Mouse (Mus musculus): ENCODE measurements around the gene Grid2.

Grid2 gene

GRCm38 (mm10) chr6:63609570-63609969 lies 353.9 kb downstream of the Grid2 start:
- no peak for DNase-seq (ENCODE audit: low spot score in 2 of 2)

- DNase-seq (ENCODE audit: low spot score in 2 of 2): no peak
Measured at GRCm38 (mm10) chr6:63635970-63636369, 380.3 kb downstream of the Grid2 start.

- DNase-seq (ENCODE audit: low spot score in 2 of 2): no peak
Measured at GRCm38 (mm10) chr6:63659423-63659822, 403.7 kb downstream of the Grid2 start.

DNA sequence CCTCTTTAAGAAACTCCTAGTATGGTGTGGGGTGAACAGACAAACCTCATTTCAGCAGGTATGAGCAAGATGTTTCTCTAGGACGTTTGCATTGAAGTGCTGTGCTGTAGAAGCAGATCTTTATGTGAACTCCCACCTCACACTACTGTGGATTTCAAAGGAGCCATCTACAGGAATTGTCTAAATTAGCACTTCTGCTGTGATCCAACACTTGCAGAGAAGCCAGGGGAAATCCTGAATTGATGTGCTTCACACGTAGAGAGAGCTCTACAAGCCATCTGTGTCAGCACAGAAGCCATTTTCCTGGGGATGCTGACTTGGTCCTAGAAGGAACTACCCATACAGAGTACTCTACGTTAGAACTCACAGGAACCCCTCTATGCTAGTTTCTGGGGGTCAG lies 430.0 kb downstream of the Grid2 start:
- DNase-seq (ENCODE audit: low spot score in 2 of 2): no peak

DNA sequence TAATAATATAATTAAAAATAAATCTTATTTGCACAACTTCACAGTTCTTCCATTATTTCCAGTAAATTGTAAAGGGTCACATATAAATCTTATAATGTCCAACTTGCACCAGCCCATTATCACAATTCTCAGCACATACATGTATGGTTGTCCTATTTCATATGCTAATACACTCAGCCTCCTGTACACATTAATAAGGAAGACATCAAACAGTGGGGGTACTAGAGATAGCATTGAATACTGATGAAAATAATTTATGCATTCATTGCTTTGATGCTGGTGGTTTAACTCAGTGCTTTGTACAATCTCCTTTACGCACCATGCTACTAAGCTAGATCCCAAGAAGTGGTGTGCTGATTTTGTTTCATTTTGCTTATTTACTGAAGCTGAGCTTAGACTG lies 446.0 kb downstream of the Grid2 start:
- no peak for DNase-seq (ENCODE audit: low spot score in 2 of 2)

- peak in 1 of 2 experiments; percentile 4 for DNase-seq (ENCODE audit: low spot score in 2 of 2)
Measured at GRCm38 (mm10) chr6:63733740-63734139, 478.1 kb downstream of the Grid2 start.

- no peak for DNase-seq (ENCODE audit: low spot score in 2 of 2)
Measured at GRCm38 (mm10) chr6:63762535-63762934, 506.9 kb downstream of the Grid2 start.

DNA sequence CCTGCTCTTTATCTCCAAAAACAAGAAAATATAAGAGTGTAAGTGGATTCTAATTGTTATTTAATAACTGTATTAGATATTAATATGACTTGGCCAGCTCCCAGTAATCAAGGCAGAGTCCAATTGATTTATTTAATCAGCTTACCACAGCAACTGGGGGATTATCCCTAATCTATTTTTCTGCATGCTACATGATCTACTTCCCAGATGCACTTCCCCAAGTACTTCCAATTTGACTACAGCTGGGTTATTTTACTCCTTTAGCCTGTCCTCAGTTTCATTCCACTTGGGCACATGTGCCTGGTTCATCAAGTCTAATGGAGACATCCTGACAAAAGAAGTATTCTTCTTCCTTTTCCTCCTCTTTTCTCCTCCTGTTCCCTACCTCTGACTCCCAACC lies 539.0 kb downstream of the Grid2 start:
- no peak for DNase-seq (ENCODE audit: low spot score in 2 of 2)

DNA sequence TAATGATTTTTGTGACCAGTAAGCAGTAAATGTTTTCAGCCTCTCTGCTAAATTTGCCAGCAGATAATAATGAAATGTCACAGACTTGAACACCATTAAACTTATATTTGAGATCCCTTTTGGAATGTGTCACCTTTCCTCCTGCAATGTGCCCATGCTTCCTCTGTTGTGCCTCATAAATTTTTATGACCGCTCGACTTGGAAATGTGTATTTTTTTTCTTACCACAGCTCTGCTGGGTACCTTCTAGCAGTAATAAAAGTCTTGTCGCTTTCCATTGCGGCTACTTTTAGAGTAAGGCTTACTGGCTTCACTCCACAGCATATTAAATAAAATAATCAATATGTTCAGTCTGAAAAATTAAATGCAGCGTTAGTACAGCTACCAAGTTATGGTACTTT lies 564.6 kb downstream of the Grid2 start:
- DNase-seq (ENCODE audit: low spot score in 2 of 2): no peak

DNA sequence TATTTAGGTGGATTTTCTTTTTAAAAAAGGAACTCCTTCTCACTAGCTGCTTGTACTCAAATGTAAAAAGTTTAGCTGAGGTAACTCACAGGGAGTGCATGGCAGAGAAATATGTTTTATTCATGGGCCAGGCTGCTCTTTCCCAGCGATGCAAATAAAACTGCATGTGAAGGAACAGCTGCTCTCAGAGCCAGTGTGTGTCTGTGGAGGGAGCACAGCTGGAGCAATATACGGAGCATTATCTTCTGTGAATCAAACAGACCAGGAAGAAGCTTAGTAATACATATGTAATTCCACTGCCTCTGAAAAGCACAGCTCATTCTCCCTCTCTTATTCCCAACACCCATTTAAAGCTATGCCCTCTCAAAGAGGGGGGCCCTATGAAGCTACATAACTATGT lies 607.0 kb downstream of the Grid2 start:
- DNase-seq (ENCODE audit: low spot score in 2 of 2): no peak

- DNase-seq (ENCODE audit: low spot score in 2 of 2): no peak
Measured at GRCm38 (mm10) chr6:63877088-63877764, 621.5 kb downstream of the Grid2 start.

GRCm38 (mm10) chr6:63877765-63878345 lies 622.2 kb downstream of the Grid2 start:
- no peak for DNase-seq (ENCODE audit: low spot score in 2 of 2)

- DNase-seq (ENCODE audit: low spot score in 2 of 2): no peak
Measured at GRCm38 (mm10) chr6:63894714-63895113, 639.0 kb downstream of the Grid2 start.

GRCm38 (mm10) chr6:63898171-63898570 lies 642.5 kb downstream of the Grid2 start:
- DNase-seq (ENCODE audit: low spot score in 2 of 2): no peak

GRCm38 (mm10) chr6:63917035-63917570 lies 661.4 kb downstream of the Grid2 start:
- no peak for DNase-seq (ENCODE audit: low spot score in 2 of 2)

- DNase-seq (ENCODE audit: low spot score in 2 of 2): no peak
Measured at GRCm38 (mm10) chr6:63921951-63922350, 666.3 kb downstream of the Grid2 start.

GRCm38 (mm10) chr6:63931201-63931600 lies 675.5 kb downstream of the Grid2 start:
- no peak for DNase-seq (ENCODE audit: low spot score in 2 of 2)

DNA sequence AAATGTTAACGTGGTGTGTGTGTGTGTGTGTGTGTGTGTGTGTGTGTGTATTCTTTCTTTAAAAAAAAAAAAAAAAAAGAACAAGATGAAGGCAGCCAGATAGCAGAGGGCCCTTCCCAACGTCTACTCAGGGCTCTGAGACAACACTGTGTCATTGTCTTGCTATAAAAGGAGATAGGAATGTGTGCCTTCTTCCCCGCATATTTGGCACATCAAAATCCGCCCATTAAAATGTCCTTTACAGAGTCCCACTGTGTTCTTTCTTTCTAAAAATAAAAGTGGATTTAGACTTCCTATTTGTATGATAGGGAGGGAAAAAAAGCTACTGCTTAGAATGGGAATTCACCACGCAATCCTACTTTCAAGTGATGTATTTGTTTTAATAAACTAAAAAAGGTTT lies 691.0 kb downstream of the Grid2 start:
- no peak for DNase-seq (ENCODE audit: low spot score in 2 of 2)

- peak in 1 of 2 experiments; percentile 3 for DNase-seq (ENCODE audit: low spot score in 2 of 2)
Measured at GRCm38 (mm10) chr6:63963789-63964188, 708.1 kb downstream of the Grid2 start.

GRCm38 (mm10) chr6:63964269-63964668 lies 708.6 kb downstream of the Grid2 start:
- DNase-seq (ENCODE audit: low spot score in 2 of 2): peak in 1 of 2 experiments; percentile 8

DNA sequence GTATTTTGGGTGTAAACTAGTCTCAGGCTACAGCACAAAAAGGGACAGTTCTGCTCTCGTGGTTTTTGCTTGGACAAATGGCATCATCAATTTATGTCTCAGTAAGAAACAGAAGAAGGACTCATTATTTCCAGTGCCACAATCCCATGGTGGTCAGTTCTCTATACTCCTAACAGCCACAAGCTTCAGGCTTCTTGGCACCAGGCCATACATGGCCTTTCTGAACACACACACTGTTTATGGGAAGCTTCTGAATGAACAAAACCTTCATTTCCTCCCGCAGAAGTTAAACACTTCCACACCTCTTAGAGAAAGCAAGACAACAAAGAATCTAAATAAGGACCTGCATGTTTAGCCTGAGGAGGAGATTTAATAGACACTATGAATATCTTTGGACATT lies 709.1 kb downstream of the Grid2 start:
- peak; percentile 20 for DNase-seq (ENCODE audit: low spot score in 2 of 2)

- no peak for DNase-seq (ENCODE audit: low spot score in 2 of 2)
Measured at GRCm38 (mm10) chr6:64046084-64046483, 790.4 kb downstream of the Grid2 start.

DNA sequence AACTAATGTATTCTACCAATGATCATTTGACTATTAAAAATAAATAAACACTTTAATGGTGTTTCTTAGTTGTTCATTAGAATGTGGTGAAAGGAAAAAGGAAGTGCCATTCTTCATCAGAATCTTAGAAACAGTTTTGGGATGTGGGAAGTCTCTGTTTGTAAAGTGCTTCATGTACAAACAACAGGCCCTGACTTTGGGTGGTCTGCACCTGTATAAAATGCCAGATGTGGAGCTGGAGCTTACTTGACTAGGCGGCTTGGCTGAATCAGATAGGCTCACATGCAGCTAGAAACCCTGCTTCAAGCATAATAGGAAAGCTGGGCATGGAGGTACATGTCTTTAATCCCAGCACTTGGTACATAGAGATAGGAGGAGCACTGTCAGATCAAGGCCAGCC lies 791.1 kb downstream of the Grid2 start:
- DNase-seq (ENCODE audit: low spot score in 2 of 2): no peak
